Mouse (Mus musculus) MEL (cell line): ENCODE measurements at regions not wholly inside any gene's neighbourhood (a gene's known extent, or its start where the extent isn't known, plus 50 kb on each side); places are given as distances from the start of the nearest gene placed in this dataset.

ENCODE experiments used
- DNase-seq: peaks from one replicate; pipeline ENCODE4 v3.0.0; 2011; ENCODE audit warnings: low read depth, low spot score
- H3K27ac ChIP-seq: 2 replicates; pipeline ENCODE4 v1.5.1; 2012; ENCODE audit warnings: low read depth, mild to moderate bottlenecking, control low read depth, low read length, moderate library complexity; ENCODE audit not compliant: control insufficient read depth
- H3K27me3 ChIP-seq, 2 experiments: fragments of 150-350 bp in 1 of 2; sonication (generic) in 1 of 2; 2 replicates each; pipeline ENCODE4 v1.6.1; 2012; ENCODE audit warnings: low read length in 2 of 2, mild to moderate bottlenecking in 2 of 2, improper control_type of control experiment in 1 of 2, moderate library complexity in 1 of 2; ENCODE audit not compliant: insufficient read depth in 2 of 2, control insufficient read depth in 1 of 2
- H3K36me3 ChIP-seq, 2 experiments: 2 replicates each; pipeline ENCODE4 v1.6.1; 2012 to 2014; ENCODE audit warnings: low read length in 2 of 2, improper control_type of control experiment in 1 of 2, inconsistent platforms in 1 of 2, mild to moderate bottlenecking in 1 of 2; ENCODE audit not compliant: insufficient read depth in 2 of 2, control insufficient read depth in 1 of 2
- H3K4me1 ChIP-seq, 2 experiments: fragments of 150-350 bp in 1 of 2; sonication (generic) in 1 of 2; 2 replicates each; pipeline ENCODE4 v1.6.1; 2012; ENCODE audit warnings: low read length in 2 of 2, improper control_type of control experiment in 1 of 2, mild to moderate bottlenecking in 1 of 2; ENCODE audit not compliant: insufficient read depth in 2 of 2, control insufficient read depth in 1 of 2
- H3K4me3 ChIP-seq, 2 experiments: fragments of 150-350 bp in 1 of 2; sonication (generic) in 1 of 2; 2 replicates each; pipeline ENCODE4 v1.5.1; 2012; ENCODE audit warnings: low read depth in 2 of 2, low read length in 2 of 2, mild to moderate bottlenecking in 2 of 2, moderate library complexity in 2 of 2, control low read depth in 1 of 2, improper control_type of control experiment in 1 of 2; ENCODE audit not compliant: control insufficient read depth in 1 of 2, insufficient read depth in 1 of 2
- H3K79me2 ChIP-seq: 2 replicates; pipeline ENCODE4 v1.6.1; 2012; ENCODE audit warnings: mild to moderate bottlenecking, low read length, moderate library complexity; ENCODE audit not compliant: control insufficient read depth, poor library complexity, insufficient read depth
- H3K9ac ChIP-seq: 2 replicates; pipeline ENCODE4 v1.6.1; 2012; ENCODE audit warnings: low read depth, mild to moderate bottlenecking, control low read depth, low read length, moderate library complexity; ENCODE audit not compliant: control insufficient read depth, poor library complexity, severe bottlenecking
- H3K9me3 ChIP-seq: fragments of 150-350 bp; sonication (generic); replicated peaks from 2 replicates; pipeline ENCODE4 v1.6.1; 2012; ENCODE audit warnings: mild to moderate bottlenecking, low read length, improper control_type of control experiment, moderate library complexity; ENCODE audit not compliant: insufficient read depth
- BHLHE40 ChIP-seq: IDR thresholded peaks from 2 replicates; pipeline ENCODE4 v1.6.1; 2012; ENCODE audit warnings: low read depth, mild to moderate bottlenecking, inconsistent platforms, low read length, improper control_type of control experiment, borderline replicate concordance
- CHD2 ChIP-seq: IDR thresholded peaks from 2 replicates; pipeline ENCODE4 v1.6.1; 2011; ENCODE audit warnings: low read length, improper control_type of control experiment
- E2F4 ChIP-seq: IDR thresholded peaks from 2 replicates; pipeline ENCODE4 v1.6.1; 2011; ENCODE audit warnings: low read depth, low read length, improper control_type of control experiment, borderline replicate concordance
- EP300 ChIP-seq, 2 experiments: IDR thresholded peaks; 2 replicates each; pipeline ENCODE4 v1.6.1; 2011; ENCODE audit warnings: improper control_type of control experiment in 2 of 2, low read length in 2 of 2, low read depth in 1 of 2, mild to moderate bottlenecking in 1 of 2
- ETS1 ChIP-seq: IDR thresholded peaks from 2 replicates; pipeline ENCODE4 v1.6.1; 2012; ENCODE audit warnings: low read depth, mild to moderate bottlenecking, inconsistent platforms, low read length, improper control_type of control experiment, moderate library complexity
- GABPA ChIP-seq: IDR thresholded peaks from 2 replicates; pipeline ENCODE4 v1.6.1; 2012; ENCODE audit warnings: low read depth, mild to moderate bottlenecking, inconsistent platforms, low read length, improper control_type of control experiment, moderate library complexity
- HCFC1 ChIP-seq: IDR thresholded peaks from 2 replicates; pipeline ENCODE4 v1.6.1; 2012; ENCODE audit warnings: low read depth, mild to moderate bottlenecking, inconsistent platforms, low read length, improper control_type of control experiment, moderate library complexity
- JUND ChIP-seq: IDR thresholded peaks from 2 replicates; pipeline ENCODE4 v1.6.1; 2011; ENCODE audit warnings: low read depth, mild to moderate bottlenecking, improper control_type of control experiment, low read length
- KAT2A ChIP-seq: conservative IDR thresholded peaks from 2 replicates; pipeline ENCODE4 v1.6.1; 2012; ENCODE audit warnings: low read depth, low read length, improper control_type of control experiment, inconsistent platforms
- MAFK ChIP-seq: IDR thresholded peaks from 2 replicates; pipeline ENCODE4 v1.6.1; 2011; ENCODE audit warnings: low read depth, mild to moderate bottlenecking, low read length, improper control_type of control experiment, borderline replicate concordance
- MAX ChIP-seq: IDR thresholded peaks from 2 replicates; pipeline ENCODE4 v1.6.1; 2011; ENCODE audit warnings: low read length, improper control_type of control experiment
- MEF2A ChIP-seq: IDR thresholded peaks from 2 replicates; pipeline ENCODE4 v1.6.1; 2014; ENCODE audit warnings: low read depth, mild to moderate bottlenecking, inconsistent platforms, low read length, improper control_type of control experiment; ENCODE audit not compliant: poor library complexity, insufficient replicate concordance, severe bottlenecking; ENCODE audit errors: extremely low read depth
- MXI1 ChIP-seq: IDR thresholded peaks from 2 replicates; pipeline ENCODE4 v1.6.1; 2011; ENCODE audit warnings: mild to moderate bottlenecking, low read depth, low read length, improper control_type of control experiment
- MYB ChIP-seq: IDR thresholded peaks from 2 replicates; pipeline ENCODE4 v1.6.1; 2011; ENCODE audit warnings: mild to moderate bottlenecking, low read depth, low read length, improper control_type of control experiment
- MYC ChIP-seq: IDR thresholded peaks from 2 replicates; pipeline ENCODE4 v1.6.1; 2011; ENCODE audit warnings: low read depth, mild to moderate bottlenecking, low read length, improper control_type of control experiment, moderate library complexity
- NRF1 ChIP-seq: IDR thresholded peaks from 2 replicates; pipeline ENCODE4 v1.6.1; 2014; ENCODE audit warnings: low read depth, mild to moderate bottlenecking, inconsistent platforms, low read length, improper control_type of control experiment, moderate library complexity; ENCODE audit not compliant: poor library complexity, insufficient read depth, severe bottlenecking
- POLR2A ChIP-seq, 2 experiments: IDR thresholded peaks; 2 replicates each; pipeline ENCODE4 v1.6.1; 2011 to 2012; ENCODE audit warnings: low read length in 2 of 2, mild to moderate bottlenecking in 2 of 2, control low read depth in 1 of 2, improper control_type of control experiment in 1 of 2, low read depth in 1 of 2, moderate library complexity in 1 of 2; ENCODE audit not compliant: control insufficient read depth in 1 of 2, insufficient read depth in 1 of 2, poor library complexity in 1 of 2
- POLR2AphosphoS2 ChIP-seq: IDR thresholded peaks from 2 replicates; pipeline ENCODE4 v1.6.1; 2011; ENCODE audit warnings: low read length, improper control_type of control experiment
- SMC3 ChIP-seq: IDR thresholded peaks from 2 replicates; pipeline ENCODE4 v1.6.1; 2011; ENCODE audit warnings: low read depth, low read length, improper control_type of control experiment
- TAL1 ChIP-seq: IDR thresholded peaks from 2 replicates; pipeline ENCODE4 v1.6.1; 2012; ENCODE audit warnings: mild to moderate bottlenecking, inconsistent platforms, low read length, moderate library complexity, mixed read lengths
- UBTF ChIP-seq: IDR thresholded peaks from 2 replicates; pipeline ENCODE4 v1.6.1; 2012; ENCODE audit warnings: low read depth, mild to moderate bottlenecking, inconsistent platforms, low read length, improper control_type of control experiment, moderate library complexity, borderline replicate concordance; ENCODE audit not compliant: insufficient read depth
- USF1 ChIP-seq: IDR thresholded peaks from 2 replicates; pipeline ENCODE4 v1.6.1; 2014; ENCODE audit warnings: low read depth, mild to moderate bottlenecking, inconsistent platforms, low read length, improper control_type of control experiment, moderate library complexity
- ZC3H11A ChIP-seq: IDR thresholded peaks from 2 replicates; pipeline ENCODE4 v1.6.1; 2012; ENCODE audit warnings: low read depth, mild to moderate bottlenecking, inconsistent platforms, low read length, improper control_type of control experiment
- ZMIZ1 ChIP-seq: IDR thresholded peaks from 2 replicates; pipeline ENCODE4 v1.6.1; 2012; ENCODE audit warnings: low read depth, mild to moderate bottlenecking, inconsistent platforms, low read length, improper control_type of control experiment, moderate library complexity

- Histone ChIP-seq H3K27ac (no peak overlapping the region), H3K27me3 (no peaks in the 10 kb centered on the region), H3K4me1 (no peaks in the 10 kb centered on the region), H3K9me3 (no peaks in the 10 kb centered on the region), H3K79me2 (no peaks in the 10 kb centered on the region), H3K4me3 (no peak overlapping the region), H3K36me3 (no peaks in the 10 kb centered on the region)
- no peak for TF ChIP-seq POLR2A (IDR thresholded peaks at IDR 0.05; ENCODE audit: control insufficient read depth in 1 of 2, insufficient read depth in 1 of 2, low read depth in 1 of 2, low read length in 2 of 2, poor library complexity in 1 of 2)
- no peak for TF ChIP-seq NRF1
- TF ChIP-seq ZC3H11A, result no peak
- no peak for TF ChIP-seq BHLHE40
- no peak for TF ChIP-seq GABPA
- no peak for TF ChIP-seq MYB
- TF ChIP-seq EP300 (IDR thresholded peaks at IDR 0.05; ENCODE audit: low read depth in 1 of 2, low read length in 2 of 2), result no peak
- no peak for TF ChIP-seq TAL1
- no peak for TF ChIP-seq KAT2A
- TF ChIP-seq USF1, result no peak
- no peak for TF ChIP-seq SMC3
- TF ChIP-seq POLR2AphosphoS2, result no peak
- TF ChIP-seq UBTF, result no peak
- no peak for TF ChIP-seq MYC
- no peak for TF ChIP-seq ETS1
- no peak for TF ChIP-seq MAX
- no peak for TF ChIP-seq HCFC1
- TF ChIP-seq E2F4, result no peak
- TF ChIP-seq, all 39 proteins: peak for 0
- DNase-seq, result no peak
- no peak overlapping the region for H3K9ac ChIP-seq
These were observed 84.3 kb upstream of the 1700016C15Rik start for GRCm38 (mm10) chr1:177645327-177645726.

- Histone ChIP-seq H3K27ac (no peak overlapping the region), H3K36me3 (no peaks in the 10 kb centered on the region), H3K9me3 (no peaks in the 10 kb centered on the region)
- DNase-seq, result no peak
- TF ChIP-seq MAFK, result no peak
- no peak for TF ChIP-seq MAX
- no peak for TF ChIP-seq UBTF
- no peak for TF ChIP-seq JUND
- TF ChIP-seq ETS1, result no peak
- no peak for TF ChIP-seq EP300 (IDR thresholded peaks at IDR 0.05; ENCODE audit: low read depth in 1 of 2, low read length in 2 of 2)
- no peak for TF ChIP-seq GABPA
- no peak for TF ChIP-seq MYC
- TF ChIP-seq CHD2, result no peak
- no peak for TF ChIP-seq MEF2A
- no peak for TF ChIP-seq MXI1
- no peak for TF ChIP-seq NRF1
- TF ChIP-seq SMC3, result no peak
- TF ChIP-seq KAT2A, result no peak
- no peak for TF ChIP-seq E2F4
- TF ChIP-seq ZMIZ1, result no peak
- TF ChIP-seq, all 39 proteins: peak for 0
- H3K4me3 ChIP-seq, result no peak overlapping the region
- no peak overlapping the region for H3K9ac ChIP-seq
- no peaks in the 10 kb centered on the region for H3K27me3 ChIP-seq
- H3K4me1 ChIP-seq, result no peaks in the 10 kb centered on the region
- H3K79me2 ChIP-seq, result no peaks in the 10 kb centered on the region
These were observed 83.6 kb upstream of the 1700016C15Rik start for GRCm38 (mm10) chr1:177645897-177646535.
